Mouse (Mus musculus) limb, embryonic 11.5 days (tissue): ENCODE results near the gene Phc2. TPM values are rescaled to one million over a fixed set of nuclear protein-coding genes. Genes with fewer than 3 reads are reported as not detected.

Experiments used
- ATAC-seq: fragments of 200-750 bp; cut with Nextera tagmentation; 2 replicates; pipeline ENCODE4 v1.8.0; 2017; ENCODE audit warnings: low read depth; ENCODE audit not compliant: insufficient number of reproducible peaks, low FRiP score, low TSS enrichment
- DNase-seq: peaks from one replicate; pipeline ENCODE4 v3.0.0-alpha.2; 2015; ENCODE audit warnings: low spot score
- H3K27ac ChIP-seq: fragments of 300-500 bp; sonication (generic); replicated peaks from 2 replicates; pipeline ENCODE4 v1.5.1; 2014; ENCODE audit warnings: low read depth, mild to moderate bottlenecking, low read length
- H3K27me3 ChIP-seq: fragments of 300-500 bp; sonication (generic); 2 replicates; pipeline ENCODE4 v1.6.1; 2014; ENCODE audit warnings: mild to moderate bottlenecking, low read length, mixed read lengths; ENCODE audit not compliant: control insufficient read depth, insufficient read depth
- H3K36me3 ChIP-seq: fragments of 300-500 bp; sonication (generic); 2 replicates; pipeline ENCODE4 v1.6.1; 2014; ENCODE audit warnings: mild to moderate bottlenecking, low read length, moderate library complexity, mixed read lengths; ENCODE audit not compliant: control insufficient read depth, insufficient read depth
- H3K4me1 ChIP-seq: fragments of 300-500 bp; sonication (generic); 2 replicates; pipeline ENCODE4 v1.6.1; 2014; ENCODE audit warnings: low read length, mixed read lengths; ENCODE audit not compliant: control insufficient read depth, insufficient read depth
- H3K4me2 ChIP-seq: fragments of 300-500 bp; sonication (generic); 2 replicates; pipeline ENCODE4 v1.6.1; 2014; ENCODE audit warnings: low read depth, mild to moderate bottlenecking, moderate library complexity; ENCODE audit not compliant: severe bottlenecking
- H3K4me3 ChIP-seq: fragments of 300-500 bp; sonication (generic); 2 replicates; pipeline ENCODE4 v1.5.1; 2014; ENCODE audit warnings: low read depth, low read length
- H3K9ac ChIP-seq: fragments of 300-500 bp; sonication (generic); 2 replicates; pipeline ENCODE4 v1.6.1; 2014; ENCODE audit warnings: mild to moderate bottlenecking, low read length
- H3K9me3 ChIP-seq: fragments of 300-500 bp; sonication (generic); 2 replicates; pipeline ENCODE4 v1.6.1; 2016; ENCODE audit warnings: low read length; ENCODE audit not compliant: control insufficient read depth
- WGBS: fragments of 180-500 bp; shearing (Covaris S2); extraction: QIAGEN DNeasy Blood & Tissue Kit; methylation state at CpG from one replicate; pipeline ENCODE4 v1.1.7; 2014; 5-methylcytosine and 5-hydroxymethylcytosine counted together
- polyA plus RNA-seq: library from polyadenylated mRNA; unstranded; fragments of >200 nt; fragmentation: Nextera tagmentation; extraction: Ambion mirVana; gene quantifications from 2 replicates; pipeline ENCODE4 v1.2.1, GENCODE M21; 2014

Gene Phc2
- polyA plus RNA-seq, 1 experiment from 2014 or later, result 63.2 TPM

DNA sequence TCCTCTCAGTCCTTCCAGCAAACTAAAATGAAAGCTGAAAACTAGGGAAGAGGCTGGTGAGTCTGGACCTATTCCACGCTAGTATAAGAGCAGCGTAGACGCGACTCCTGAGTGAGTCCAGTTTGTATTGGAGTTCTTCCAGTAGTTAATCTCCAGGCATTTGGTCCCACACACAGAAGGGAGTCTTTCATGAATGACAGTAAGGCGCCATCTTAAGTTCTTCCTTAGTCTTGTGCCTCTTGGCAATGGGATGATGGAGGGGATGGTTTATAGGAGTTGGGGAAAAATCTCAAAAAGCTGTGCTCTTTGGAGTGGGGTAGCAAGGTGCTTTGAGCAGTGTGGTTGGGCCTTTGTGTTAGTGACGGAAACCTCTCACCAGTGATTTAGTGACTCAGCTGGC lies 75.8 kb downstream of the Phc2 start:
- WGBS, result 90% methylated on average over 6 of the region's 6 CpGs
- peaks cover 2% of the 10 kb centered on the region; the same call in 1 of the 2 replicates for H3K36me3 ChIP-seq
- DNase-seq, result no peak
- no peak for ATAC-seq
- H3K4me2 ChIP-seq, result peak overlapping the region; percentile 93
- no peaks in the 10 kb centered on the region for H3K9me3 ChIP-seq
- H3K27me3 ChIP-seq, result peaks cover 5% of the 10 kb centered on the region; the same call in 1 of the 2 replicates
- H3K27ac ChIP-seq, result no peak overlapping the region
- peaks cover 40% of the 10 kb centered on the region for H3K4me1 ChIP-seq
- H3K4me3 ChIP-seq, result 0 out of 2 replicates have a peak overlapping the region, but pooled peaks have one; percentile 3
- no peak overlapping the region for H3K9ac ChIP-seq

DNA sequence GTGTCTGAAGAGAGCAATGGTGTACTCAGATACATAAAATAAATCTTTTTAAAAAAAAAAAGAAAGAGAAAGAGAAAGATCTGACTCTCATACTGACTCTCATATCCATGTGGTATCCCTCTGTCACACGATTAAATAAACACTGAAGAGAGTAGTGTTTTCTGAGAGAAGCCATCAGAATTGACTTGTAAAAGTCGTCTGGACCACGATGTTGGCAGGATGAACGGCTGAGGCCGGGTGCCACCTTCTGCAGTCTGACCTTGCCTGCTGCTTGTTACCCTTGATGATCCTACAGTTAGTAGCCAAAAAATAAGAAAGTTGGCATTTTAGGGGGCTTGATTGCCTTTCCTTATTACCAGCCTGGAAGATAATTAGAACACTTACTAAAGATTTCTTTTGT lies 78.3 kb downstream of the Phc2 start:
- peaks cover 5% of the 10 kb centered on the region; the same call in 1 of the 2 replicates for H3K36me3 ChIP-seq
- H3K27ac ChIP-seq, result no peak overlapping the region
- ATAC-seq, result no peak

DNA sequence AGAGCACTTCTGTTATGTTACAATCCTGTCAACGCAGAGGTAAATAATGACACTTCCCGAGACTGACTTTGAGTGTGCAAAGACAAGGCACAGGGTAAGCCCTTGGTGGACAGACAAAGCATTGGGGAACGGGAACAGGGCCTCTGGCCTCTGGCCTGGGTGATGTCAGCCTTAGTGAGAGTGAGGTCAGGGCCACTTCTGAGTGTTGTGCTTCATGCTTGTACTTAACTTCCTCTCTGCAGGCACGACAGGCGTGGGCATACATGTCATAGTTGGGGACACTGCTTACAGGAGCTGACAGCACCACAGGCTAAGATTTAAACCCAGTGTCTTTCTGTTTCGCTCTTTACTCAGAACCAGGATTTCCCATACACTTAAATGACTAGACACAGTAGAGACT lies 79.0 kb downstream of the Phc2 start:
- Histone ChIP-seq H3K4me3 (no peak overlapping the region), H3K27me3 (no peaks in the 10 kb centered on the region), H3K36me3 (peaks cover 5% of the 10 kb centered on the region; the same call in 1 of the 2 replicates), H3K9ac (no peak overlapping the region), H3K9me3 (no peaks in the 10 kb centered on the region), H3K4me2 (no peak overlapping the region), H3K27ac (no peak overlapping the region), H3K4me1 (peaks cover 48% of the 10 kb centered on the region)
- 67% methylated on average over 6 of the region's 6 CpGs for WGBS
- DNase-seq (no peak), ATAC-seq (no peak)

More for the DNA sequence above, 78.3 kb downstream of the Phc2 start:
- H3K4me1 ChIP-seq, result peaks cover 49% of the 10 kb centered on the region
- WGBS, result 74% methylated on average over 5 of the region's 5 CpGs
- no peak overlapping the region for H3K4me2 ChIP-seq
- H3K27me3 ChIP-seq, result no peaks in the 10 kb centered on the region
- no peaks in the 10 kb centered on the region for H3K9me3 ChIP-seq
- DNase-seq, result no peak
- H3K4me3 ChIP-seq, result no peak overlapping the region
- no peak overlapping the region for H3K9ac ChIP-seq

DNA sequence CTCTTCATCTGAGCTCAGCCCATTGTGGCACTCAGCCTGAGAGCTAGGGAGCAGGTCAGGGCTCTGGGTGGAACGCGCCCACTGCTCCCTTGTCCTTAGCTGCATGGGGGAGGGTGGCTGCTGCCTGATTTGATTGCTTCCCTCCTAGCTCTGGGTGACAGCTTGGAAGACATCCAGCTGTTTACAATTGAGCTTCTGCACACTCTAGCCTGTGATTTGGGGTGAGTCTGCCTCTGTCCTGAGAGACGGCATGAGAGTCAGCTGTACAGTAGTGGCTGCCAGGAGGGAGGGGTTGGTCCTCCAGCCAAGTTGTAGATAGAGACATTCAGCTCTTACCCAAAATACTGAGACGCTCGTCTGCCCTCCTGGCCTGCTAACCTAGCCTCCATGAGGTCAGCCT lies 79.7 kb downstream of the Phc2 start:
- Histone ChIP-seq H3K9me3 (no peaks in the 10 kb centered on the region), H3K4me3 (no peak overlapping the region), H3K9ac (no peak overlapping the region), H3K4me1 (peaks cover 41% of the 10 kb centered on the region), H3K27ac (no peak overlapping the region), H3K27me3 (no peaks in the 10 kb centered on the region), H3K4me2 (no peak overlapping the region), H3K36me3 (peaks cover 5% of the 10 kb centered on the region; the same call in 1 of the 2 replicates)
- ATAC-seq (no peak), DNase-seq (no peak)
- WGBS, result 71% methylated on average over 5 of the region's 5 CpGs

DNA sequence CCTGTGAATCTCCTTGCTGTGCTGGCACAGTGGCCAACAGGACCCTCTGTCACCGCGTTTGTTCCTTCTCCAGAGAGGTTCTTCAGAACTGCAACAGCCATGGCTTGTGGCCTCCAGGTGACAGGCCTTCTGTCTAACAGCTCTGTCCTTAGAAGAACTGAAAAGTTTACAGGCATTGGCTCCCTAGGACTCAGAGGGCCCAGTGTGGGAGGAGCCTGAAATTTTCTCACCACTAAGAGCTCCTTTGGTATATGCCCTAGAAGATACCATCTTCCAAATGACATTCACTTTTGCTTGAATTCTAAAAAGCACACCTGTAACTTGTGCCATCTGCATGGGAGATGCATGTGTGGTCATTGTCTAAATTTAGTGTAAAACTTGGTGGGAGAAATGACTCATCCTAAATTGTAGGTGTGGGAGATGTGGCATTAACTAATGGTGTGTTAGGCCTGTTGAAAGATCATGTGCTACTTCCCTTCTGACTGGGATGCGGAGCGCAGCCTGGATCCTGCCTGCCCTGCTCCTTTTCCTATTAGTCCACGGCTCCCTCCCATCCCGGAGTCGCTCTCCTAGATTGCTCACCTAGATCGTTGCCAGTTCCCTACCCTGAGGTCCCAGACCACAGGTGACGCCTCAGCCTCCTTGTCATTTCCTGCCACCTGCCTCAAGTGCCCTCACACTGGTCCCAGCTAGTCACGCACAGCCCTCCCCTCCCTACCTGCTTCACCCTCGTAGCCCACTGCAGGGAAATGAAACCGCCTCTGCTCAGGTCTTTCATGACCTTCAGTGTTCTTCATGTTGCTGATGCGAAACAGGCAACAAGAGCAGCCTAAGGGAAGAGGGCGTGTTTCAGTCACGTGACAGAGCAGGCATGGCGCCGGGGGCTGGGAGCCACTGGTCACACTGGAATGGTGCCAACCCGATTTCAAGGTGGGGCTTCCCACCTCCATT lies 80.5 kb downstream of the Phc2 start:
- DNase-seq, result no peak
- 82% methylated on average over 18 of the region's 18 CpGs for WGBS

DNA sequence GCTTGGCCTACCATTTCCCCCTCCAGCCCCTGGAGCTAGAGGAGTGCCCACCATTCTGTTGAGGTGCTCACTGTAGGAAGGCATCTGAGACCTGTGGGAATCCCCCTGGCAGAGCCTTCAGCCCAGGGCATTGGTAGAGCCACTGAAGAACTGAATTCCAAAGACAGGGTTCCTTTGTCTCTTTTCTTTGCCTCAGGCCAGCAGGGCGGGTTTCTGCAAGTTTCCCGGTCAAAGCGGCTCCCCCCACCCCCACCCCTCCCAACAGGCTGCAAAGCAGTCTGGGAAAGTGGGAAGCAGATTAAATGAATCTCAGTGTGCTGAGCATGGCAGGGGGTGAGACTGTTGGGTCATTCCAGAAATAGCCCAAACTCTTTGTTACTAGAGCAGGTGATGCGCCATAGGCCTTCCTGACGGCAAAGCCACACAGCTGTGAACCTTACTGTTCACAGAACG lies 82.7 kb downstream of the Phc2 start:
- Histone ChIP-seq H3K27ac (peak overlapping the region; percentile 80; the same call in 1 of the 2 replicates), H3K4me2 (no peak overlapping the region), H3K36me3 (peaks cover 3% of the 10 kb centered on the region; the same call in 1 of the 2 replicates), H3K9ac (0 out of 2 replicates have a peak overlapping the region, but pooled peaks have one; percentile 22), H3K4me1 (peaks cover 29% of the 10 kb centered on the region), H3K27me3 (no peaks in the 10 kb centered on the region), H3K4me3 (no peak overlapping the region), H3K9me3 (no peaks in the 10 kb centered on the region)
- ATAC-seq (no peak), DNase-seq (no peak)
- WGBS, result 62% methylated on average over 6 of the region's 6 CpGs

More for the DNA sequence above, 80.5 kb downstream of the Phc2 start:
- peaks cover 5% of the 10 kb centered on the region; the same call in 1 of the 2 replicates for H3K36me3 ChIP-seq
- peaks cover 33% of the 10 kb centered on the region for H3K4me1 ChIP-seq
- no peaks in the 10 kb centered on the region for H3K27me3 ChIP-seq
- no peaks in the 10 kb centered on the region for H3K9me3 ChIP-seq
- H3K9ac ChIP-seq, result no peak overlapping the region
- no peak overlapping the region for H3K4me3 ChIP-seq
- no peak overlapping the region for H3K4me2 ChIP-seq
- no peak overlapping the region; the same call in 1 of the 2 replicates for H3K27ac ChIP-seq
- ATAC-seq, result no peak

DNA sequence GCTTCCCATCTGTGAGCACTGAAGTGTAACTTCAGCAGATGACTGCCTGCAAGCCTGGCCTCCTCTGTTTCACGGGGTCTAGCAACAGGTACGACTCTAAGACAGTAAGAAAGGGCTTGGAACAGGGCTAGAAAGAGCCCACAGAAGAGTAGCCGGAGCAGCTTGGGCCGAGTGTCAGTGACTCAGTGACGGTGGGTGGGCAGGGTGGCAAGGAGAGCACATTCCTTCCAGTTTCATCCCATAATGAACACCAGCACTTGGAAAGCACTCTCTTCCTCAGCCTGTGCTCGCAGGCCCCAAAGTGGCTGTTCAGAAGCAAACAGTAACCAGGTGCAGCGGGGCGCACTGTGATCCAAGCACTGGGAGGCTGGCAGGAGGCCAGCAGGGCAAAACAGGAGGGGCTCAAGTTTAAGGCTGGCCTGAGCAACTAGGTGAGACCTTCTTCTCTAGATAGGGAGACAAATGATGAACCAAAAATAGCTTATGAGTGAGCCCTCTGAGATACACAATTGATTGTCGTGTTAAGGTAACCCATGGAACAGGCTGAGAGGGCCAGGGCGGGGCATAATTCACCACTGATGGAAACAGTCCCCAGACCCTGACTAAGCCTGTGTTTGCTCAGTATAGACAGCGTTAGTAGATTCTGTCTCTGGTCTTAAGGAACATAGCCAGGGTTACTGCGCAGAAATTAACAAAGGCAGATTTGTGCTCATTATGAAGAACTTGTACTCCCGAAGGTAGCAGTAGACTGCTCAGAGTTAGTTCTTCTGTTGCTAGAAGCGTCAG lies 83.5 kb downstream of the Phc2 start:
- H3K27me3 ChIP-seq, result no peaks in the 10 kb centered on the region
- 83% methylated on average over 14 of the region's 14 CpGs for WGBS
- H3K9me3 ChIP-seq, result no peaks in the 10 kb centered on the region
- H3K4me3 ChIP-seq, result no peak overlapping the region
- ATAC-seq (no peak), DNase-seq (no peak)
- H3K9ac ChIP-seq, result no peak overlapping the region
- peaks cover 29% of the 10 kb centered on the region for H3K4me1 ChIP-seq
- H3K4me2 ChIP-seq, result no peak overlapping the region
- peaks cover 3% of the 10 kb centered on the region; the same call in 1 of the 2 replicates for H3K36me3 ChIP-seq
- H3K27ac ChIP-seq, result peak overlapping the region; percentile 42

DNA sequence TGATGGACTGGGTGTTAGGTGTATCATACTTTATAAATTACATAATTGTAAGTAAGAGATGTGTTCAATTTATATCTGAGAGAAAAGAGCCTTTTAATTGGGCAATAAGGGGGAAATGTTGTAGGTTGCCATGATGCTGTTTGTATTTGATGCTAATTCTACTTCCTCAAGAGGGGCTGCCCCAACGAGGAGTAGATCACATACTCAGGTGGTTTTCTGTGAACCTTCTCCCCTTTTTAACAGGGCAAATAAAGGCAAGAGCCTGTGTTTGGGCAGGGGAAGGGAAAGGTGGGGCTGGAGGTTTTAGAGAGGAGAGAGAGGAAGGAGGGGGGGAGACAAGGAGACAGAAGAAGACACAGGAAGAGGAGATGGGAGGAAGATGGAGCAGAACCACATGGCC lies 86.4 kb downstream of the Phc2 start:
- H3K27me3 ChIP-seq, result no peaks in the 10 kb centered on the region
- H3K9me3 ChIP-seq, result no peaks in the 10 kb centered on the region
- H3K4me1 ChIP-seq, result peaks cover 8% of the 10 kb centered on the region
- peaks cover 16% of the 10 kb centered on the region; the same call in 1 of the 2 replicates for H3K36me3 ChIP-seq
- no peak overlapping the region for H3K27ac ChIP-seq
- no peak overlapping the region for H3K4me3 ChIP-seq
- H3K4me2 ChIP-seq, result no peak overlapping the region
- no peak overlapping the region for H3K9ac ChIP-seq
- ATAC-seq (no peak), DNase-seq (no peak)
- 79% methylated on average over 1 of the region's 1 CpGs for WGBS
